Mouse (Mus musculus) liver, embryonic 13.5 days (tissue): Measurements from ENCODE around the gene Fv1. TPM values are rescaled to one million over a fixed set of nuclear protein-coding genes. Genes with fewer than 3 reads are reported as not detected.
"Not testable (repeated sequence)": the region's sequence is repeated elsewhere in the genome, so short reads cannot be mapped to it uniquely, and the experiment has no call there.

Source experiments
- ATAC-seq: fragments of 200-750 bp; cut with Nextera tagmentation; 2 replicates; pipeline ENCODE4 v1.8.0; 2017; ENCODE audit warnings: low read depth, mild to moderate bottlenecking, moderate number of reproducible peaks, moderate library complexity
- DNase-seq: peaks from one replicate; pipeline ENCODE4 v3.0.0; 2022
- H3K27ac ChIP-seq: fragments of 300-500 bp; sonication (generic); 2 replicates; pipeline ENCODE4 v1.5.1; 2015; ENCODE audit warnings: moderate library complexity, mild to moderate bottlenecking, inconsistent platforms
- H3K27me3 ChIP-seq: fragments of 300-500 bp; sonication (generic); 2 replicates; pipeline ENCODE4 v1.6.1; 2015; ENCODE audit warnings: mild to moderate bottlenecking, inconsistent platforms
- H3K36me3 ChIP-seq: fragments of 300-500 bp; sonication (generic); 2 replicates; pipeline ENCODE4 v1.6.1; 2015; ENCODE audit warnings: mild to moderate bottlenecking, inconsistent platforms
- H3K4me1 ChIP-seq: fragments of 300-500 bp; sonication (generic); replicated peaks from 2 replicates; pipeline ENCODE4 v1.6.1; 2015; ENCODE audit warnings: inconsistent platforms
- H3K4me2 ChIP-seq: fragments of 300-500 bp; sonication (generic); 2 replicates; pipeline ENCODE4 v1.6.1; 2015; ENCODE audit warnings: inconsistent platforms, mild to moderate bottlenecking, moderate library complexity
- H3K4me3 ChIP-seq: fragments of 300-500 bp; sonication (generic); replicated peaks from 2 replicates; pipeline ENCODE4 v1.5.1; 2015; ENCODE audit warnings: mild to moderate bottlenecking, inconsistent platforms
- H3K9ac ChIP-seq: fragments of 300-500 bp; sonication (generic); 2 replicates; pipeline ENCODE4 v1.6.1; 2015; ENCODE audit warnings: mild to moderate bottlenecking, inconsistent platforms
- H3K9me3 ChIP-seq: fragments of 300-500 bp; sonication (generic); replicated peaks from 2 replicates; pipeline ENCODE4 v1.6.1; 2016; ENCODE audit warnings: inconsistent platforms
- WGBS: fragments of 180-500 bp; shearing (Covaris S2); methylation state at CpG from one replicate; pipeline ENCODE4 v1.1.7; 2015; ENCODE audit not compliant: insufficient replicate concordance; 5-methylcytosine and 5-hydroxymethylcytosine counted together
- polyA plus RNA-seq: library from polyadenylated mRNA; unstranded; fragments of >200 nt; fragmentation: Nextera tagmentation; extraction: Ambion mirVana; gene quantifications from 2 replicates; pipeline ENCODE4 v1.2.1, GENCODE M21; 2015

Fv1 gene
- polyA plus RNA-seq = 2.5 and 3.5 TPM in 2 replicates

GRCm38 (mm10) chr4:147868450-147869031 lies at the start of gene Fv1, which contains the start of gene Miip:
TSS of gene Fv1 (plus strand) at chr4:147868979.
TSS of gene Miip (minus strand) at chr4:147868816.
- ATAC-seq (peak; percentile 98), DNase-seq (peak; percentile 91)
- no peaks in the 10 kb centered on the region for H3K9me3 ChIP-seq
- H3K36me3 ChIP-seq = peaks cover 52% of the 10 kb centered on the region
- no peaks in the 10 kb centered on the region for H3K27me3 ChIP-seq
- H3K27ac ChIP-seq = peak within 1 kb of the TSS; percentile 88
- H3K4me3 ChIP-seq = peak within 1 kb of the TSS; percentile 96
- WGBS = under 1% methylated on average over 30 of the region's 30 CpGs
- H3K4me2 ChIP-seq = peak within 1 kb of the TSS; percentile 89
- H3K9ac ChIP-seq = peak within 1 kb of the TSS; percentile 90
- H3K4me1 ChIP-seq = peaks cover 41% of the 10 kb centered on the region

GRCm38 (mm10) chr4:147819659-147820058 lies 49.1 kb upstream of the Fv1 start:
- ATAC-seq, H3K27ac ChIP-seq, H3K27me3 ChIP-seq, H3K36me3 ChIP-seq, DNase-seq, H3K4me2 ChIP-seq, H3K9ac ChIP-seq, H3K9me3 ChIP-seq, H3K4me1 ChIP-seq, H3K4me3 ChIP-seq: not testable (repeated sequence)
- 66% methylated on average over 7 of the region's 7 CpGs for WGBS

- Histone ChIP-seq H3K36me3 (peaks cover 22% of the 10 kb centered on the region), H3K9me3 (peaks cover 17% of the 10 kb centered on the region)
- H3K4me1 ChIP-seq, H3K27ac ChIP-seq, H3K27me3 ChIP-seq, H3K9ac ChIP-seq, DNase-seq, H3K4me3 ChIP-seq, H3K4me2 ChIP-seq, ATAC-seq: not testable (repeated sequence)
- 68% methylated on average over 3 of the region's 3 CpGs for WGBS
Measured at GRCm38 (mm10) chr4:147821414-147821813, 47.4 kb upstream of the Fv1 start.

GRCm38 (mm10) chr4:147824389-147824788 lies 44.4 kb upstream of the Fv1 start:
- H3K27ac ChIP-seq = no peak overlapping the region
- H3K9me3 ChIP-seq = peaks cover 17% of the 10 kb centered on the region
- ATAC-seq = no peak
- H3K36me3 ChIP-seq = peaks cover 45% of the 10 kb centered on the region
- H3K27me3 ChIP-seq = no peaks in the 10 kb centered on the region
- WGBS = 72% methylated on average over 4 of the region's 4 CpGs
- no peaks in the 10 kb centered on the region for H3K4me1 ChIP-seq
- H3K4me3 ChIP-seq = no peak overlapping the region
- H3K4me2 ChIP-seq = no peak overlapping the region
- no peak overlapping the region for H3K9ac ChIP-seq
- no peak for DNase-seq

- H3K36me3 ChIP-seq = peaks cover 20% of the 10 kb centered on the region
- H3K4me2 ChIP-seq, H3K27me3 ChIP-seq, H3K4me1 ChIP-seq, DNase-seq, H3K4me3 ChIP-seq, H3K9ac ChIP-seq, H3K27ac ChIP-seq, H3K9me3 ChIP-seq, ATAC-seq: not testable (repeated sequence)
- 95% methylated on average over 21 of the region's 26 CpGs for WGBS
Measured at GRCm38 (mm10) chr4:147839282-147839681, 29.5 kb upstream of the Fv1 start.

GRCm38 (mm10) chr4:147842871-147843270 lies 25.9 kb upstream of the Fv1 start:
- 79% methylated on average over 3 of the region's 3 CpGs for whole genome bisulfite sequencing
- ATAC-seq (no peak), DNase-seq (no peak)
- Histone ChIP-seq H3K4me3 (no peak overlapping the region), H3K4me1 (peaks cover 6% of the 10 kb centered on the region), H3K27me3 (no peaks in the 10 kb centered on the region), H3K9ac (no peak overlapping the region), H3K27ac (no peak overlapping the region), H3K36me3 (peaks cover 24% of the 10 kb centered on the region), H3K4me2 (no peak overlapping the region), H3K9me3 (no peaks in the 10 kb centered on the region)

GRCm38 (mm10) chr4:147847614-147848583 lies 20.9 kb upstream of the Fv1 start, which contains the start of gene Zfp933:
TSS of gene Zfp933 (minus strand) at chr4:147848366.
- peak within 1 kb of the TSS; percentile 77 for H3K4me3 ChIP-seq
- DNase-seq (peak; percentile 65), ATAC-seq (peak; percentile 85)
- H3K27me3 ChIP-seq = no peaks in the 10 kb centered on the region
- H3K9ac ChIP-seq = peak within 1 kb of the TSS; percentile 76
- peaks cover 10% of the 10 kb centered on the region for H3K36me3 ChIP-seq
- H3K4me1 ChIP-seq = peaks cover 24% of the 10 kb centered on the region
- peak within 1 kb of the TSS; percentile 72 for H3K4me2 ChIP-seq
- whole genome bisulfite sequencing = 3% methylated on average over 23 of the region's 23 CpGs
- H3K27ac ChIP-seq = peak within 1 kb of the TSS; percentile 21
- H3K9me3 ChIP-seq = no peaks in the 10 kb centered on the region

- Histone ChIP-seq H3K27me3 (no peaks in the 10 kb centered on the region), H3K9ac (peak overlapping the region; percentile 76), H3K9me3 (no peaks in the 10 kb centered on the region), H3K4me1 (peaks cover 24% of the 10 kb centered on the region), H3K36me3 (peaks cover 5% of the 10 kb centered on the region; the same call in 1 of the 2 replicates), H3K27ac (peak overlapping the region; percentile 21), H3K4me3 (peak overlapping the region; percentile 77), H3K4me2 (peak overlapping the region; percentile 72)
- DNase-seq = no peak
- peak; percentile 69 for ATAC-seq
- WGBS = 3% methylated on average over 4 of the region's 4 CpGs
Measured at GRCm38 (mm10) chr4:147848584-147848991, 20.2 kb upstream of the Fv1 start.

GRCm38 (mm10) chr4:147850776-147851175 lies 18.0 kb upstream of the Fv1 start:
- Histone ChIP-seq H3K4me2 (no peak overlapping the region), H3K4me1 (peaks cover 24% of the 10 kb centered on the region), H3K27me3 (no peaks in the 10 kb centered on the region), H3K9me3 (no peaks in the 10 kb centered on the region), H3K4me3 (no peak overlapping the region), H3K36me3 (no peaks in the 10 kb centered on the region), H3K27ac (no peak overlapping the region), H3K9ac (no peak overlapping the region)
- ATAC-seq = no peak
- WGBS = 77% methylated on average over 2 of the region's 2 CpGs
- DNase-seq = no peak

- Histone ChIP-seq H3K9me3 (no peaks in the 10 kb centered on the region), H3K9ac (no peak overlapping the region), H3K4me2 (no peak overlapping the region), H3K27ac (no peak overlapping the region), H3K4me1 (peaks cover 13% of the 10 kb centered on the region), H3K27me3 (no peaks in the 10 kb centered on the region), H3K36me3 (peaks cover 62% of the 10 kb centered on the region), H3K4me3 (no peak overlapping the region)
- no peak for DNase-seq
- 75% methylated on average over 3 of the region's 3 CpGs for WGBS
- no peak for ATAC-seq
Measured at GRCm38 (mm10) chr4:147862051-147862450, 6.7 kb upstream of the Fv1 start.

- ATAC-seq (no peak), DNase-seq (no peak)
- Histone ChIP-seq H3K4me2 (no peak overlapping the region), H3K27me3 (no peaks in the 10 kb centered on the region), H3K9ac (no peak overlapping the region), H3K9me3 (no peaks in the 10 kb centered on the region), H3K27ac (no peak overlapping the region), H3K36me3 (peaks cover 56% of the 10 kb centered on the region), H3K4me3 (no peak overlapping the region), H3K4me1 (peaks cover 37% of the 10 kb centered on the region)
- 91% methylated on average over 6 of the region's 6 CpGs for WGBS
Measured at GRCm38 (mm10) chr4:147865651-147866050, 3.1 kb upstream of the Fv1 start.
